Mouse (Mus musculus): Measurements from ENCODE around the gene Mapk8ip1. TPM values are rescaled to one million over a fixed set of nuclear protein-coding genes. Genes with fewer than 3 reads are reported as not detected.

Gene Mapk8ip1
- total RNA-seq, 2 experiments from 2014 or later, result not detected

DNA sequence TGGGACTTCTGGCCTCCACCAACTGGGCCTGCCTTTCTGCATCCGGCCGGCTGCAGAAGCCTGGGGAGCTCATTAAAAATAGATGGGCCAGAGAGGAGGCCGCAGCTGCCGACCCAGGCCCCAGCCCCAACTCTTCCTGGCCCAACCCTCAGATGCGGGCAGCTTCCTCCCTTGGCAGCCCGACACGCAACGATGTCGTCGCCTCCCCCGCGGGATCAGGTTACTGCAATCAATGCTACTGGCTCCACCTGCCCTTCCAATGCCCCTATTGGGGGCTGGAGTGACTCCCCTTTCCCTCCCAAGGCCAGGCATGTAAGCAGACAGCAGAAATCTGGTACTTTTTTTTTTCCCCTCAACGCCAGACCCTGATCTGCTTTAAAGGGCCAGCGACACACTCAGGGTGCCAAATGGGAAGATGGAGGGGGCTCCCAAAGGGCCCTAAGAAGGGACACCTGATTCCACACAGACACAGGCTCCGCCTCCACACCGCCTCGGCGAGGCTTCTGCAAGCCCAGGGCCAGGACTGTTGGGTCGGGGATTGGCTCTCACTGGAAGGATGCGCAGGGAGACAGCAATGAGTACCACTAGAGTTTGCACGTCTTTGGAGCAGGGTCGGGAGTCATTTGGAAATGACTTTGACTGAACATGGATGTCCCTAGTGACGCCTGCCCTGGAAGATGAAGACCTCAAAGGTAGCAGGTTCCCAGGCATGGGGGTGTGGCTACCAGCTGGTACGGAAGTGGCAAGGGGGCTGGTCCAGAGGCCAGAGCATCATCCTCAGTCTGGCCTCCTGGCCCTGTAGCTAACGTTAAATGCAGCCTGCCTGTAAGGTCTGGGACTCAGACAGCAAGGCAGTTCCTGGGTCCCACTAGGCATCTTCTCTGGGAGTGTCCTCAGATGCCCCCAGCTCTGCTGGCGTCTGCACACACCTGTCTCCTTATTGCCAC, 8.5 kb downstream of the Mapk8ip1 start:
- no peak for ATAC-seq (replicated peaks; ENCODE audit: low FRiP score, poor library complexity, severe bottlenecking)

DNA sequence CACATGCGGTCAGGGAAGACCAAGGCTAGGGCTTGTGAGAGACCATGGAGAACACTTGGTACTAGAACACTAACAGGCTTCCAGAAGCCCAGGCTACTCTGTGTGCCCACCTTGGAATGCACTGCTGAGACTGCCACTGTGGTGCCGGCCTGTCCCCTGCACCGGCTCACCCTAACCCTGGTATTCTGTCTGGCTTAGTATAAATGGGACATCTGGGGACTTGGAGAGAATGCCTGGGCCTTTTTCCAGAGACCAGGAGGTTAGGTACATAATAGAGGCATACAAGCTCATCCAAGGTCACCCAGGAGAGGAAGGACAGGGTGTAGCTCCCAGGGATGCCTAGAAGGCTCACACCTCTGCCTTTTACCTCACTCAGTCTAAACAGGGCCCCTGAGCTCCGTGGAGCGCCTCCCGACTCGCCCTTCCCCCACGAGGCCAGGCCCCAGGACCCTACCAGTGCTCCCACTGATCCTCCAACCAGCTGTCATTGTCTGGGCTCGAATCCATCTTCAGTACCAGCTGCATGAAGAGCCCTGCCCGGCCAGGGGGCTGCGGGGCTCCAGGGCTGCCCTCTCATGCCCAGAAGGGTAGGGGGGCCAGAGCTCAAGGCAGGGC, 9.3 kb downstream of the Mapk8ip1 start:
- ATAC-seq (replicated peaks; ENCODE audit: low FRiP score, poor library complexity, severe bottlenecking), result no peak

DNA sequence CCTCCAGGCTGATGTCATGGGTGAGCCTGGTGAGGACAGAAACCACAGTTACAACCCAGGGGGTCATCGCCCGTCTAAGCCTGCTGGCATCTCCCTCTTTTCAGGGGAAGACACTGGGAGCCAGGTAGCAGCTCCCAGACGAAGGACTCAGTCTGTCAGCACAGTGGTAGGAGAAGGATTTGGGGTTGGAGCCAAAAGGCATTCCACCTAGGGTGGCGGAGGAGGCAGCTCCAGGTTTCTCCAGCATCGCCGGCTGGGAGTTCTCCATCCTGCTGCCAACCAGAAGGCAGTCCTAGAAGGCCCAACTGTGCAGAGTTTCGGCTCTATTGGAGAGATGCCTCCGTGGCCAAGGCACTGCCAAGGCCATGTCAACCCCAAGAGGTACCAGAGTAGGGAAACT, 9.9 kb downstream of the Mapk8ip1 start:
- ATAC-seq (replicated peaks; ENCODE audit: low FRiP score, poor library complexity, severe bottlenecking), result no peak

DNA sequence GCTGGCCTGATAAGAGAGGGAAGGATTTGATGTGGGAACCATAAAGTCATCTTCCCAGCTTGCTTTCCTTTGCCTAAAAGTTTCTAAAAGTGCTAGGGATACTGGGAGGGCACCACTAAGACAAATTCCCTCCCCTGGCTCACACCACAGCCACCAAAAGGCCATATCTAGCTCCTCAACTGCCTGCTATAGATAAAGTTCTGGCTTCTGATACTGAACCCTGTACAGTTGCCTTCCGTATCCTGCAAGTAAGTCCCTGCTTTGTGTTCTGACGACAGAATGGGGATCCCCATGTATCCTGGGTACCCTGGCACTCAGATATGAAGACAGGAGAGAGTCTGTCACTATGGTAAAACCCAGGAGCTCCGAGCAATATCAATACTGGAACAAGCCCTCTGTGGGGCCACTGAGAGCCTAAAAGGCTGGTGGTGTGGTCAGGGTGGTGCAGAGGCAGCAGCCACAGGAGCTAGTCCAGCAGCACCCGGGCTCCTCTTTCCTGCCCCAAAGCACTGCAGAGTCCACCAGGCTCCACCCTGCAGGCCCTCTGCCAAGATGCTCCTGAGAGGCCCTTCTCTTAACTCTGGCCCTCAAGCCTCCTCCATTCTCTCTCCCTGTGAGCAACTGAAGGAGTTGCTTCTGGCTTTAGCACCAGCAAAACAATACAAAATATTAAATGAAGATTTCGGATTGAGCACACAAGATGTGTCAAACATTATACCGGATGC, 10.7 kb downstream of the Mapk8ip1 start:
- no peak for ATAC-seq (replicated peaks; ENCODE audit: low FRiP score, poor library complexity, severe bottlenecking)

DNA sequence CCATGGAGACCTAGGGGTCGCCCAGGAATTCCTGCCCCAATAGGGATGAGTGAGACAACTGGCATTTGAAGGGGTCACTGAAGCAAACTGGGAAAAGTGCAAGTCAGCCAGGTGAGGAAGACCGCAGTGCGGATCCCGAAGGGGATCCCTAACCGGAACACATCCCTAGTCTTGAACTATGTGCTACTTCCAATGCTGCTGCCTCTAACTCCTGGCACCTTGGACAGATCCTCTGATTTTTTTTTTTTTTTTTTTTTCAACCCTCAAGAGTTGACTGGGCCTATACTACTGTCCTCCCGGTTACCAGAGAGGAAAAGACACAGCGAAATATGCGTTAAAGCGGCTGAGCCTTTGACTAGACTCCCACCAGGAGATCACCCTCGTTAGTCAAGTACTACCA, 11.4 kb downstream of the Mapk8ip1 start:
- ATAC-seq (replicated peaks; ENCODE audit: low FRiP score, poor library complexity, severe bottlenecking), result no peak

DNA sequence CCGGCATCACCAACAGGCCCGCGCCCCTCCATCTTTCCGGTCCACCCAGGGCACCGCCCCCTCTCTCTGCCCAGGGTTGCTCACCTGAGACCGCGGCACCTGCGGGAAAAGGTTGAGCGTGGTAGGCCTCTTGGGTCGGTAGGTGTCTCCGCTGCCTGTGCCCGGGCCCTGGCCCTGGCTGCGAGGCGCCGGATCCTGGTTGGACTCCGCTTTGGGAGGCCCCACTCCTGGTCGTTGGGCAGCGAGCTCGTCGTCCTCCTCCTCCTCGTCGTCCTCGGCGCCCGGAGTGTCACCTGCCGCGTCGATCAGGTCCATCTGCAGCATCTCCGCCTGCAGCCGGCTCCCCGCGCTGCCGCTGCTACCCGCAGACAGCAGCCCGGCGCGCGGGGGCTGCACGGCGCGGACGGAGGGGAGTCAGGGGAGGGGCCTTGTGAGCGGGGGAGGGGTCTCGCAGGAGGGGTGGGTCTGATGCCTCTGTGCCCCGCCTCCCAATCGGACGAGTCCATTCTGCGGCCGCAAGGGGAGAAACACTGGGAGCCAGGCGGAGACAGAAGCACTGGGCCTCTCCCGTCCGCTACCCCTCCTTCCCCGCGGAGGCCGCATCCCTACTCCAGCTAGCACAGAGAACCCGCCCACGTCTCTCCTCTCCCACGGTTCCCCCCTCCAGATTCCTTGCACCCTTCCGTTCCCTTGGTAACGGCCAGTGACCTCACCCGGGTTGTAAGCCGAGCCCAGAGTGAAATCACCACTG, 12.0 kb downstream of the Mapk8ip1 start:
- ATAC-seq (replicated peaks; ENCODE audit: low FRiP score, poor library complexity, severe bottlenecking), result no peak

DNA sequence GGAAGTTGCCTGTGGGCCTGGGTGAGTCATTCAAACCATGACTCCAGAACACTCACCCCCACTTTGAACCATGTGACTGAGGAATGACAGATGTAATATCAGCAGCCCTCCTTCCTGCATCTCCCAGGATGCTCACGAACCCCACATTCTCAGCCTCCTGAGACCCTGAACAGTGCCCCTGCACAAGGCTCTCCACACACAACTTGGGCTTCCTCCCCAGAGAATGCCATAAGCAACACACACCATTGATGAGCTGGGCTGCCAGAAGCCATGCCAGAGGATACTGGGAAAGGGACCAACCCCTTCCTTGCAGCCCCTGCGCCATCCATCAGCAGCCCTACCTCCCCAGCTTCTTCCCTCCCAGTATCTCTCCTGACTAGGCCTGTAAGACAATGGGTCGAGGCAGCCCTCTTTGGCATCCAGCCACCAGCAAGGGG, 13.0 kb downstream of the Mapk8ip1 start:
- ATAC-seq (replicated peaks; ENCODE audit: low FRiP score, poor library complexity, severe bottlenecking), result no peak

DNA sequence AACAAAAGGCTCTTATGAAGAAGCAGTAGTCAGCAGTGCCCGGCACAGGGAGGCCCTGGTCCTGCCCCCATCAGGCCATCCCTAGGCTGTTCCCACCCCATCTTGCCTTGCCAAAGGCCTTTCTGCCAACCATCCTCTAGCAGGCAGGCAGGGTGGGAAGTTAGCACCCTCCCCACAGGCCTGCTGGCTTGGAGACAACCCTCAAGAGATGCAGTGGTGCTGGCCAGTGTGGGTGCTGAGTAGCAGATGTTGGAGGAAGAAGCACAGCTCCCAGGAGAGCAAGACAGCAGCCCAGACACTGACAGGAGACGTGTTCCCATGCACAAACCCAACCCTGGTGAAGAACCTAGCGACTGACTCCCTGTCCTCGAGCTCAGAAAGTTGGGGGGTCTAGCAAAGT, 13.4 kb downstream of the Mapk8ip1 start:
- ATAC-seq (replicated peaks; ENCODE audit: low FRiP score, poor library complexity, severe bottlenecking), result no peak

DNA sequence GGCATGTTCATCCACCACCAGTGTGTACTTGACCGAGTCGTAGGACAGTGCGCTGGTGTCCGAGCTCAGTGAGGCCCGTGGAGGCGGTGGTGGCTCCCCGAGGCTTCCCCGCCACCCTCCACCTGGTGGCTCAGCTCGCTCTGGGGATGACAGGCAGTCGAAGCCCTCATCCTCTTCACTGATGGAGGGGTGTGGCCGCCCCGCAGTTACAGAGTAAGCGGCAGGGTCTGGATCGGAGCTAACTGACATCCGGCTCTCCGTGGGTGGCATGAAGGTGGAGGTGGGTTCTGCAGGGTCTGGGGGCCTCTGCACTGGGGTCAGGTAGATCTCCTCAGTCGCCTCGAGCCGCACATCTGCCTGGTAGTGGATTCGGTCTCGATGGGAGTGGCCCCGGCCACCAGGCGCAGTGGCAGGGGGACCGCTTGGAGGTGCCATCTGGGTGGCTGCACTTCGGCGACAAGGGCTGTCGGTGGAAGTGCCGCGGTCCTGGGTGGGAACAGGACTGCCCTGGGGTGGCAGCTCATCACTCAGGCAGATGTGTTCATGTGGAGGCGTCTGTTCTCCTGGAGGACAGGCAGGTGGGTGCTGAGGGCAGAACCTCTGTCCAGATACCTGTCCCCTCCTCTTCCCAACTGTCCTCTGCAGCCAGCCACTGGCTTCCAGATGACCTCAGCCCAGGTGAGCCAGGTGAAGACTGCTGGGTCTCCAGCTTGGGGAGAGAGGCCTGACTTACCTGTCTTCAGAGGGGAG, 14.1 kb downstream of the Mapk8ip1 start:
- no peak for ATAC-seq (replicated peaks; ENCODE audit: low FRiP score, poor library complexity, severe bottlenecking)

DNA sequence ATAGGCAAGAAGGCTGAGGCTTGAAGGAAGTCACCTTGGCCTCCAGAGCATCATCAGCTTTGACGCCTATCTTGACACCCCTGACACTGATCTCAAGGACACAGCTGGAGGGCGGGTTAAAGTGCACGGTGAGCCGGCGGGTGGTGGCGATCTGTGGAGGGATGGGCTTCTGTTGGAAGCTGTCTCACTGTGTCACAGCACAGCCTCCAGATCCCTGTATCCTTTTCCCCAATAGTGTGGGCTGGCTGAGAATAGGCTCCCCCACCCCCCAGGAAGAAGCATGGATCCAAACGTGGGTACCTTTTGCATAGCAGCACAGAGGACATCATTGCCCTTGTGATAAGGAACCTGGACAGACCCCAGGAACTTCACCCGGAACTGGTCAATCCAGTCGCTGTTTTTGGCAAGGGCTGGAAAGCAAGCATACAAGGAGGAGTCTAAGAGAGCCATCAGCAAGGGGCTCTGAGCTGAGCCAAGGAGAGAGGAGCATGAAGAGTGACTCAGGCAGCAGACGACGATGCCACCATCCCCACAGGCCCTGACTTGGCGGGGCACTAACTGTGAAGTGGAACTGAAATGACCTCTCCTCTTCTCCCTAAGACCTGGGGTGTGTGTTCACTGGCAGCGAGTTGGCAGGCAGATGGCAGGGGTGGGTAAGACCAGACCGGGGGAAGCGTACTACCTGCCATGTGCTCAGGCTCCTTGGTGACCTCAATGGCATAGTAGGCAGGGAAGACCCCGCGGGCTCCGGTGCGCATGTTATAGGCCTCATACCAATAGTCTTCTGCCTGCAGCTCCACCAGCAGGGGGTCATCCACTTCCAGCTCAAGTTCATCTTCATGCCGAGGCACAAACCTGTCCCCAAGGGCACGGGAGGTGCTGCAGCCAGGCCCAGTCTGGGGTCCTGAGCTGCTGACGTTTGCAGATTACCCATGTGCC, 15.7 kb downstream of the Mapk8ip1 start:
- no peak for ATAC-seq (replicated peaks; ENCODE audit: low FRiP score, poor library complexity, severe bottlenecking)

DNA sequence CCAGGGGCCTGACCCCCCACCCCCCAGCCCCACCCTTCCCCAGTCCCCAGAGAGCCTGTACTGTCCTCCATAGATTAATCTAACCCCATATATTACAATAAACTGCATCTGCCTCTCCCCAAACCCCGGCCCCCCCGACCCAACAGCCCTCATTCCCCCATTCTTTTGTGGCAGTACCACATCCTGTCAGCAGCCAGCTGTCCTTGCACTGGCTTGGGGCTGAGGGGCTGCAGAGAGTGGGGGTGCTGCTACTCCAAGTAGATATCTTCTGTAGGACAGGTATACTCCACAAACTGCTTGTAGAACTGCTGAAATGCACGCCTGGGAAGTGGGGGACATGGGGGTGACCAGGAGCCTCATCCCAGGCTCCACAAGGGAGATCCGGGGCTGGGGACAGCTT, 17.0 kb downstream of the Mapk8ip1 start:
- ATAC-seq (replicated peaks; ENCODE audit: low FRiP score, poor library complexity, severe bottlenecking), result no peak

DNA sequence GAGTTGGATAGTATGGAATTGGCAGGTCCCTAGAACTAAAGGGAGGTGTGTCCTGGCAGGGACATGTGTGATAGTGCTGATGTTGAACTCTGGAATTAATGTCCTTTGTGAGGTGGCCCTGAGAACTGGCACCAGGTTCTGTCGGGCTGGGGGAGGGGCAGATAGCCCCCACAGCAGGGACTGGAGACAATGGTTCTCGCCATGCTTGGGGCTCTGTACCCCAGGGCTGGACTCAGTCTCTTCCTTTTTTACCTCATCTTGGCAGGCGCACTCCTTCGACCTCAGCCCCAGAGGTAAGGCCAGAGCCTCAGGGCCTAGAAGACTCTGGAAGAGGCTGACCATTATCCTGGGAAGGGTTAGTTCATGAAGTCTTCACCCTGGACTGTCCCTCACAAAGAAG, 18.3 kb downstream of the Mapk8ip1 start:
- no peak for ATAC-seq (replicated peaks; ENCODE audit: low FRiP score, poor library complexity, severe bottlenecking)

DNA sequence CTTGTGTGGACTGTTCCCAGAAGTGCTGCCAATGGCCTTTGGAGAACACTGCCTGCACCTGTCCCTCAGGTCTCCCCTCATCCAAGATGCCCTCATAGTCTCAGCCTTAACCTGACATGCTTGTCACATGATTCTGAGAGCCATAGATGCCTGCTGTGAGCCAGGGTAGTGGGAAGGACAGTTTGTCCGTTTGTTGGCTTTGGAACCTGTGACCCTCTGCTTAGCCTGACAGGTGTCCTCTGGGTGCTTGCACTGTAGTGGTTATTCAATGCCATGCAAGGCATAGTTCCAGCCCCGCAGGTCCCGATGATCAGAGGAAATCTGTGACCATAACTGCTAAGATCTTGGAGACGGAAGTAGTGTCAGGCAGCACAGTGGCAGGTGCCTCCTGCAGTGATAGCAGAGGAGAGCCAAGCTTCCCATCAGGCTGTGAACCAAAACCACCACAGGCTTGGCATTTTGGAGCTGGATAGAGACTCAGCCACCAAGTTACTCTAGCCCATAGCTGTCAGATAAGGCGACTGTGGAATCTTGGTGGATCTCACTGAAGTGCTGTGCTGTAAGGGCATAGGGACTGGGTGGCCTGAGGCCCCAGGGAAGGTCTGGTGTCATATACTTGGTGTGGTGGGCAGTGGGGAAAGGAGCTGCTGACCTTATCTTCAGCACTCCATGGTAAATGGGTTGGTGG, 19.0 kb downstream of the Mapk8ip1 start, which contains the start of gene 1700029I15Rik:
Gene 1700029I15Rik (plus strand): TSS at position 638 of the 688 bp plus-strand sequence.
- ATAC-seq (replicated peaks; ENCODE audit: low FRiP score, poor library complexity, severe bottlenecking), result no peak

DNA sequence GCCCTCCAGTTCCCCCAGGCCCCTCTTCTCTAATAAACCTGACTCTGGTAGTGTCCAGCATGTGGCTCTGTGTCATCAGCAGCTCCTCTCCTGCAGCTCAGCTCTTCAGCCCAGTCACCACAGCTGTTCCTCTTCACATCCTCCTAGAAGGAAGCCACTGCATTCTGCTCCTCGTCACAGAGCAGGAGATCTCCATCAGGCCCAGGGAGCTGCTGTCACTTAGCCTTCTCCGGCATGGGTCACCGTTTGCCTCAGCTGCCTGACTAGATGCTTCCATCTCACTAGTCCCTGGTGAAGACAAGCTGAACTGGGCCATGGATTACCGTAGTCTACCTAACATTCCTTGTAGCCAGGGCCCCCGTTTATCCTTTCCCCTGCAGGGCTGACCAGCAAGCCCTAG, 19.9 kb downstream of the Mapk8ip1 start:
- no peak for ATAC-seq (replicated peaks; ENCODE audit: low FRiP score, poor library complexity, severe bottlenecking)

DNA sequence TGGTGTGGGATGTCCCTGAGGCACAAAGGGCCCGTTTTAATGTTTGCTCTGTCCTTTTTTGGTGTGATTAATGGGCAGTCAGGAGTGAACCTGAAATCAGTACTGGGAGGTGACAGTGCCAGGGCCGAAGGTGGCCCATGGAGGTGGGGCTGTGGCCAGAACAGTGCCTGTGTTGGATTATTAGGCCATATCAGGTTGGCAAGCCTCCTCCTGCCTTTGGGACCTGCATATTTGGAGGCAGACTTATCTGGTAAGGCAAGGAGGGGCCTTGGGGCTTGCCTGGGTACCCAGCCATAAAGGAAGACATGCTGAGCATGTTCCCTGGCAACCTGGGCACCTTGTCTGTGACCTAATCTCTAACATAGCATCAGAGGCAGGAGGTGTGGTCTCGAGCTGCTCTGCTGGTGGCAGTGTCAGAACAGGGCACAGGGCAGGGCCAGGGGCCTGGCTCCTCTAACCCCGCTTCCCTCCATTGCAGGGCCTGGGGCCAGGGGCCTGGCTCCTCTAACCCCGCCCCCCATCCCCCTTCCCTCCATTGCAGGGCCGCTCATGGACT, 20.5 kb downstream of the Mapk8ip1 start:
- ATAC-seq (replicated peaks; ENCODE audit: low FRiP score, poor library complexity, severe bottlenecking), result no peak

DNA sequence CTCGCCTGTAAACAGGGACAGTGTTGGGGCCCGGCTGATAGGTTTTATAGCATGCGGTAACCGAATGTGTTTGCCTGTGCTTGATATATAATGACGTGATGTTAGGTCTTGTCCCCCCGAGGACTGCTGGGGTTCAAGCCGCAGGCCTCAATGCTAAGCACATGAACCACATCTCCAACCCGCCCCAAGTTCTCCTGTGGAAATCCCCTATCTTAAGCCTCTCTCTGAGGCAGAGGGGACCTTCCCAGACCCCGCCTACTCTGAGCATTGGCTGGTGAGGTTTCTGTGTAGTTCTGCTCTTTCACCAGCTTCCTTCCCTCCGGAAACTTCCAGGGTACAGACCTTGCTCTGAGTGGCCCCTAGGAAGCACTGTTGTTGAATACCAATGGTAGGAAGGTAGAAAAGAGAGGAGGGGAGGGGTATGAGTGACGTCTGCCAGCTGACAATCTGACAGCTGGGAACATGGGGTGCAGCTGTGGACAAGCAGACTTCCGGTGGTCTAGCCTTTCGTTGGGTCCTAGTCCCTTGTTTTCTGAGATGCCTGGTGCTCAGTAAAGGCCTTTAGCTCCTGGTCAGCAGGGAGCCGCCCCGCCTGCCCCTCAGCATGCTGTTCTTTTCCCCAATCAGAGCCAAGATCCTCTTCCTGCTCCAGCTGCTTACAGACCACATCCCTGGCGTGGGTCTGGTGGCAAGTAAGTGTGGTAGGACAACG, 21.1 kb downstream of the Mapk8ip1 start:
- ATAC-seq (replicated peaks; ENCODE audit: low FRiP score, poor library complexity, severe bottlenecking), result no peak

DNA sequence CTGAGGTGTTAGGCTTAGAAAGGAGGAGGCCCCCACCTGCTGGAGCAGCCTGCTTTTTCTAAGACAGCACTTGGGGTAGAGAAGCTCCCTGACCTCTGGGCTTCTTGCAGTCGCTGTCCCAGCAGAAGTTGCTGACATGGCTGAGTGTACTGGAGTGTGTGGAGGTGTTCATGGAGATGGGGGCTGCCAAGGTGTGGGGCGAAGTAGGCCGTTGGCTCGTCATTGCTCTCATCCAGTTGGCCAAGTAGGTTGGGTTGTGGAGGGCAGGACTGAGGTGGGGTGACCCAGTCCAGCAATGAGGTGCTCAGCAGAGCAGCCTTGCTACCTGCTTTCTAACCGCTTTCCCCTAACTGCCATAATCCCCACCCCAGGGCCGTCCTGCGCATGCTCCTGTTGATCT, 23.7 kb downstream of the Mapk8ip1 start:
- no peak for ATAC-seq (replicated peaks; ENCODE audit: low FRiP score, poor library complexity, severe bottlenecking)
